Mouse (Mus musculus) spleen, postnatal 4 days (tissue): ENCODE data around the gene Tmem131l.

Experiments
- DNase-seq, 2 experiments: peaks; one replicate each; pipeline ENCODE4 v3.0.0; 2022; ENCODE audit warnings: low spot score in 2 of 2

Tmem131l gene

GRCm38 (mm10) chr3:83978497-83979410 is 61.2 kb downstream of the Tmem131l start:
- no peak for DNase-seq

- no peak for DNase-seq
These were observed 62.2 kb downstream of the Tmem131l start for GRCm38 (mm10) chr3:83977817-83978216.

DNA sequence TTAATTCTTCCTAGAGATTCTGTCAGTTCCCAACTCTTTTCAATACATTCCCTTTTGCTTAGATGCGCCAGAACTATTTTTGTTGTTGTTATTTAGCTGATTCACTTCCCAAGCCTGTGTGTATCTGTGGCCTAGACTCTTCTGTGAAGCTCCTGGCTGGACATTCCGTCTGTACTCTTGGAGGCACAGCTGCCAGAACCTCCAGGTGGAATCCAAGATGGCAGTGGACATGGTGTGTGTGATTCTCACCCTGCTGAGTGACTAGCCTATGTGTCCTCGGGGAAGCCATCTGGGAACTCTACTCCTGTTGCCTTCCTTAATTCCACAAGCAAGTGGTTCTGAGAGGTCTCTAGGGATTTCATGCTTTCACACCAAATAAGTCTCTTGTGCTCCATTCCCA is 63.8 kb downstream of the Tmem131l start:
- no peak for DNase-seq

- no peak for DNase-seq
These were observed 66.6 kb downstream of the Tmem131l start for GRCm38 (mm10) chr3:83973339-83973738.

GRCm38 (mm10) chr3:83970629-83971028 is 69.3 kb downstream of the Tmem131l start:
- no peak for DNase-seq

GRCm38 (mm10) chr3:83969081-83969480 is 70.9 kb downstream of the Tmem131l start:
- no peak for DNase-seq

- DNase-seq, result no peak
These were observed 72.2 kb downstream of the Tmem131l start for GRCm38 (mm10) chr3:83967791-83968190.

- no peak for DNase-seq
These were observed 74.6 kb downstream of the Tmem131l start for GRCm38 (mm10) chr3:83965333-83965732.

DNA sequence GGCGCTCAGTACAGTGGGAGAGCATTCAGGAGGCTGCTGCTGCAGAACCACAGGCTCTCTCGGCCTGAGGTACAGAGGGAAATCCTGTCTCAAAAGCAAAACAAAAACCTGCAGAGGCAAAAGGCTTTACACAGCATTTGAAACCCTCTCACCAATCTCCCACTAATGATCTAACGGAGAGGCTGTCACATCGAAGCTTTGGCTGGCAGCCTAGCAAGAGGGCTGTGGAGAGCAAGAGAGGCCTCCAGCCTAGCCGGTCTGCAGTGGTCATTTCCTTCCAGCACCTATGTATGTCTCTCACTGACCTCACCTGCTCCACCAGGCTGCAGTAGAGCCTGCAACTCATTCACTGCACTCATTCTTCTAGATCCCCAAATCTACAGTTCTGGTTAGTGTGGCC is 76.3 kb downstream of the Tmem131l start:
- DNase-seq, result no peak

- DNase-seq, result no peak
These were observed 77.4 kb downstream of the Tmem131l start for GRCm38 (mm10) chr3:83962571-83962970.

GRCm38 (mm10) chr3:83962076-83962475 is 77.9 kb downstream of the Tmem131l start:
- DNase-seq, result no peak

- no peak for DNase-seq
These were observed 80.9 kb downstream of the Tmem131l start for GRCm38 (mm10) chr3:83958951-83959681.

- no peak for DNase-seq
These were observed 86.1 kb downstream of the Tmem131l start for GRCm38 (mm10) chr3:83953879-83954278.

GRCm38 (mm10) chr3:83948801-83949200 is 91.2 kb downstream of the Tmem131l start:
- DNase-seq, result no peak

DNA sequence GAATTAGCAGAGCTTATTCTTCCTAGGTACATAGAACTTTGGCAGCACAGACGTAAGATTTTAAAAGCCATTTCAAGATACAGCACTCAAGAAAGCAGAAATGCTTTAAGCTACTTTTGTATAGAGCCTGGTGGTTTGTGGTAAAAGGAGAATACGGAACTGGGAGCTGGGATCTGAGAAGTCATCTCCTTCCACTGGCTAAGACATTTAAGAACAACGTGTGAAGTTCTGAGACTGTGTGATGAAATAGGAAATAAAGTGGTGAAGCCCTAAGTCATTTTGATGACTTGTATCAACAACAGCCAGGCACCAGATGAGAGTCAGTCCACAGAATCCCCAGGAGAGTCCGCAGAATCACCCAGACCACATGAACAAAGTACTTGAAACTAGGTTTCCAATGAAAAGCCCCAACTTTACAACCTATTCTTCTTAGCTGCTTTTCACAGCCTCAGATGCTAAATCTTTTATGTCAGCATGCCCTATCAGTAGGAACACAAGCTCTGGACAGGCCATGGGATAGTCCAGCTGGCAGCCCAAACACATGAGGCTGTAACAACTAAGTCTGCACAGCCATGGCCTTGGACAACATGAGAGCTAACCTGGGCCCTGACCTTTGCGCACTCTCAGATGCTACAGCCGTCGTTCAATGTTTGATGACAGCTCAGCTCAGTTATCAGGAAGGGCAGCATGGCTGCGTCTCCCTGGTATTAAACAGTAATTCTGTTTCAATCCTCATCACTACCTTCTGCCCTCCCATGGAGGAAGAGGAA is 92.3 kb downstream of the Tmem131l start:
- DNase-seq, result no peak

- DNase-seq, result no peak
These were observed 93.1 kb downstream of the Tmem131l start for GRCm38 (mm10) chr3:83946848-83947247.

DNA sequence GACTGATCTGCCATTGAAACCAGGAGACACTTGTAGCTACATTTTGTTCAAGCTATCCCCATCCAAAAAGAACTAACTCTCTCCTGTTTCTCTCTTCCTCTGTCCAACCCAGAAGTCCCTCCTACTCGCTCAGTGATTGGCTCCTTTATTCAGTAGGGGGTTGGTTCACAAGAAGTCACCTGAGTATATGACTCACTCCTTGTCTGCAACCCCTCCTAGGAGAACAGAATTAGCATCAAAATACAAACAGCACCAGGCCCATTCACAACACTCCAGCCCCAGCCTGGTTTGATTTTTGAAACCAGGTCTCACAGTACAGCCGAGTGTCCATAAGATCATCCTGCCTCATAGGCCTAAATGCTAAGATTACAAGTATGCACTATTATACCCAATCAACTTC is 96.3 kb downstream of the Tmem131l start:
- DNase-seq, result no peak

- DNase-seq, result no peak
These were observed 96.8 kb downstream of the Tmem131l start for GRCm38 (mm10) chr3:83943212-83943611.

- DNase-seq, result no peak
These were observed 98.1 kb downstream of the Tmem131l start for GRCm38 (mm10) chr3:83941921-83942320.

- DNase-seq, result no peak
These were observed 101.1 kb downstream of the Tmem131l start for GRCm38 (mm10) chr3:83938871-83939270.

- DNase-seq, result no peak
These were observed 105.5 kb downstream of the Tmem131l start for GRCm38 (mm10) chr3:83934514-83934913.
